Comparison of ENCODE assay signal across 23 mouse cellular contexts in the genomic region with DNA sequence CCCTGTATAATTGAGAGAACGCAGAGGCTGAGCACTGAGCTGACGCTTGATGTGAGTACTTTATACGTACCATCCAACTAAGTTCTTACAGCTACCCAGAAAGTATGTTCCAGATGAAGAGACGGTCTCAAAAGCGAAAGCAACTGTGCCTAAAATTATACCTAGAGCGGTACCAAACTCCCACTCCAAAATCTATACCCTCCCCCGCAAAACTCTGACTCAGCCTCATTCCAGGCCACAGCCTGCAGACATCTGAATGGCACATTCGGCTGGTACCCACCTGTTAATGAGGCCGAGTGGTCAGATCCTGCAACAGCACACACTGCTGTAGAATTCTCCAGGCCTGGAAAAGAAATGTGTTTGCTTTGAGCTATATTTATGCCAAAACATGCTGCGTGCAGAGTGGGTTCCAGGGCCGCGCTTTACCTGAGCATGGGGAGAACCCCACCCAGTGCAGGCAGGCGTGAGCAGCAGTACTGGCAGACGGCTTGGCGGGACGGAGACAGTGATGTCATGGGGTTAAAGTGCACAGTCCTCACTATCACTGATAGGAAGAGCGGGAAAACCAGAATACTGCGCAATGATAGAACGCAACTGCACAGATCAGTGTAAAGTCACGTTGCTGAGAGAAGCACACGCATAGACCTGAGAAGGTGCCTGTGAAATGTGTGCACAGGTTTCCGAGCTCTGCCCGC. TPM values are rescaled to one million over a fixed set of nuclear protein-coding genes. Genes with fewer than 3 reads are reported as not detected.
A peak's percentile ranks its signal among the peaks of the same experiment; 100 is the strongest.
DNase-seq lines count a peak whose midpoint lies in the region; ATAC-seq and TF ChIP-seq lines count a peak whose summit lies in the region.
"Had no signal": no experiment of that assay in that cellular context is flagged by ENCODE, and none has a peak within 500 bp of the region (broad histone marks: within the 10 kb centered on the region; RNA-seq: fewer than 3 reads in every experiment).

No protein-coding gene starts in this region.

- no peaks in the 10 kb centered on the region for H3K9me3 ChIP-seq in intestine, embryonic 16.5 days (ENCODE audit: control insufficient read depth, low read length)
- no peaks in the 10 kb centered on the region for H3K9me3 ChIP-seq in midbrain, embryonic 14.5 days (ENCODE audit: control insufficient read depth, low read length)
- H3K9me3 ChIP-seq: heart, embryonic 10.5 days; hindbrain, embryonic 12.5 days; limb, embryonic 13.5 days; midbrain, embryonic 12.5 days; neural tube, embryonic 13.5 days had no signal

- WGBS in intestine, embryonic 16.5 days: 91% methylated on average over 23 of the region's 23 CpGs
- 95% methylated on average over 23 of the region's 23 CpGs for WGBS in midbrain, embryonic 14.5 days

- no peak overlapping the region for H3K4me3 ChIP-seq in layer of hippocampus, adult 2 months
- no peak overlapping the region for H3K4me3 ChIP-seq in intestine, embryonic 16.5 days (ENCODE audit: low read length)
- H3K4me3 ChIP-seq in gastrocnemius, adult 2 months: no peak overlapping the region
- no peak overlapping the region for H3K4me3 ChIP-seq in midbrain, embryonic 14.5 days (replicated peaks; ENCODE audit: low read depth, low read length)
- H3K4me3 ChIP-seq: heart, embryonic 10.5 days; hindbrain, embryonic 12.5 days; limb, embryonic 13.5 days; midbrain, embryonic 12.5 days; neural tube, embryonic 13.5 days had no signal

- H3K27ac ChIP-seq in layer of hippocampus, adult 2 months: 0 out of 2 replicates have a peak overlapping the region, but pooled peaks have one; percentile 36
- no peak overlapping the region for H3K27ac ChIP-seq in intestine, embryonic 16.5 days (ENCODE audit: low read length)
- H3K27ac ChIP-seq in gastrocnemius, adult 2 months: no peak overlapping the region
- H3K27ac ChIP-seq in midbrain, embryonic 14.5 days (replicated peaks; ENCODE audit: low read depth, low read length): no peak overlapping the region
- H3K27ac ChIP-seq: heart, embryonic 10.5 days; hindbrain, embryonic 12.5 days; limb, embryonic 13.5 days; liver, embryonic 14.5 days; midbrain, embryonic 12.5 days; neural tube, embryonic 13.5 days had no signal

- ATAC-seq in intestine, embryonic 16.5 days: peak; percentile 58; the same call in 1 of the 2 replicates
- no peak for ATAC-seq in midbrain, embryonic 14.5 days (ENCODE audit: low FRiP score, low TSS enrichment)
- ATAC-seq: Patski had no signal

- intact Hi-C loops in gastrocnemius, adult 2 months (cut with DNase I): no loop called here

- no peaks in the 10 kb centered on the region for H3K4me1 ChIP-seq in intestine, embryonic 16.5 days (ENCODE audit: control insufficient read depth, insufficient read depth, low read length)
- no peaks in the 10 kb centered on the region for H3K4me1 ChIP-seq in midbrain, embryonic 14.5 days (ENCODE audit: control insufficient read depth, insufficient read depth, low read length)
- H3K4me1 ChIP-seq: hindbrain, embryonic 12.5 days; limb, embryonic 13.5 days; midbrain, embryonic 12.5 days; neural tube, embryonic 13.5 days had no signal

- no peaks in the 10 kb centered on the region for H3K27me3 ChIP-seq in intestine, embryonic 16.5 days (replicated peaks; ENCODE audit: control insufficient read depth, insufficient read depth, low read length)
- H3K27me3 ChIP-seq in midbrain, embryonic 14.5 days (ENCODE audit: control insufficient read depth, insufficient read depth, low read length): no peaks in the 10 kb centered on the region
- H3K27me3 ChIP-seq: hindbrain, embryonic 12.5 days; limb, embryonic 13.5 days; midbrain, embryonic 12.5 days; neural tube, embryonic 13.5 days; Patski had no signal

- no peak overlapping the region for H3K4me2 ChIP-seq in intestine, embryonic 16.5 days (ENCODE audit: low read depth, low read length)
- H3K4me2 ChIP-seq in midbrain, embryonic 14.5 days (ENCODE audit: low read length): no peak overlapping the region
- H3K4me2 ChIP-seq: hindbrain, embryonic 12.5 days; limb, embryonic 13.5 days; midbrain, embryonic 12.5 days; neural tube, embryonic 13.5 days had no signal

- no peak overlapping the region for H3K9ac ChIP-seq in intestine, embryonic 16.5 days (ENCODE audit: low read depth, low read length)
- H3K9ac ChIP-seq in midbrain, embryonic 14.5 days (replicated peaks; ENCODE audit: low read length): no peak overlapping the region
- H3K9ac ChIP-seq: hindbrain, embryonic 12.5 days; limb, embryonic 13.5 days; liver, embryonic 14.5 days; midbrain, embryonic 12.5 days; neural tube, embryonic 13.5 days had no signal

- H3K36me3 ChIP-seq in intestine, embryonic 16.5 days (ENCODE audit: control insufficient read depth, insufficient read depth, low read length): no peaks in the 10 kb centered on the region
- H3K36me3 ChIP-seq in midbrain, embryonic 14.5 days (ENCODE audit: control insufficient read depth, insufficient read depth, low read length): peaks cover 51% of the 10 kb centered on the region

- no peak for DNase-seq in layer of hippocampus, adult 2 months (ENCODE audit: low spot score in 2 of 2)
- DNase-seq in layer of hippocampus, adult 9-10 months (ENCODE audit: low spot score): no peak
- DNase-seq in right cerebral cortex, postnatal 25 days: peak; percentile 56
- DNase-seq in right cerebral cortex, postnatal 4 days: no peak
- DNase-seq in telencephalon, adult 2 months (ENCODE audit: low read depth, low spot score): peak; percentile 76
- DNase-seq in gastrocnemius, adult 2 months: no peak
- no peak for DNase-seq in midbrain, embryonic 14.5 days
- DNase-seq: adrenal gland, postnatal 10 days; cerebellum, postnatal 25 days; heart, postnatal 14 days; kidney, adult 9 months; kidney, postnatal 4 days; layer of hippocampus, postnatal 36 days; thymus, adult 18-20 months; thymus, postnatal 4 days had no signal

- no peak for TF ChIP-seq CTCF in layer of hippocampus, adult 2 months (conservative IDR thresholded peaks at IDR 0.05)
- no peak for TF ChIP-seq CTCF in gastrocnemius, adult 2 months (IDR thresholded peaks at IDR 0.05)

RNA-seq across cellular contexts. Expression of a gene that starts 21.0 kb away (rescaled TPM):
- total RNA-seq in layer of hippocampus, adult 2 months (2021): 10 to 100 TPM; 47.3 to 54.1 TPM
- polyA plus RNA-seq in intestine, embryonic 16.5 days (2015; fragmentation: Nextera tagmentation; extraction: Ambion mirVana): 14.6 and 14.7 TPM in 2 replicates
- 1 to 10 TPM; 2.1 to 3.5 TPM for total RNA-seq in gastrocnemius, adult 2 months (2021)
- 31.1 and 36.5 TPM in 2 replicates for polyA plus RNA-seq in midbrain, embryonic 14.5 days (2014; fragmentation: Nextera tagmentation; extraction: Ambion mirVana)

RNA-seq across cellular contexts. Expression of a gene that starts 53.8 kb away (rescaled TPM):
- under 1 TPM; 0.44 to 0.61 TPM for total RNA-seq in layer of hippocampus, adult 2 months (2021)
- polyA plus RNA-seq in intestine, embryonic 16.5 days (2015; fragmentation: Nextera tagmentation; extraction: Ambion mirVana): 2.4 and 2.6 TPM in 2 replicates
- under 1 TPM; 0.22 to 0.94 TPM for total RNA-seq in gastrocnemius, adult 2 months (2021)
- polyA plus RNA-seq in midbrain, embryonic 14.5 days (2014; fragmentation: Nextera tagmentation; extraction: Ambion mirVana): 0.28 and 0.32 TPM in 2 replicates
- total RNA-seq: adrenal gland, postnatal 10 days had no signal
- polyA plus RNA-seq: liver, embryonic 14.5 days; Patski had no signal

Comparison
In these comparisons a context has a peak if more than half of its experiments do, and no peak if none do; other contexts are left out.
1. DNase-seq: peak in right cerebral cortex, postnatal 25 days (single experiment) and telencephalon, adult 2 months (single experiment); none in layer of hippocampus, adult 2 months (0 of 2), layer of hippocampus, adult 9-10 months (single experiment), right cerebral cortex, postnatal 4 days (single experiment), gastrocnemius, adult 2 months (single experiment) and midbrain, embryonic 14.5 days (single experiment).
2. RNA of a gene that starts 21.0 kb away (total RNA-seq): 47.3 to 54.1 TPM in layer of hippocampus, adult 2 months; 2.1 to 3.5 TPM in gastrocnemius, adult 2 months; every median in the first group is over 10 times any median in the second.